Mouse (Mus musculus) cerebellum, adult 9-10 months (tissue): ENCODE measurements around the gene Sp1.

Experiments used
- DNase-seq: peaks from one replicate; pipeline ENCODE4 v3.0.0; 2022

Sp1 gene

DNA sequence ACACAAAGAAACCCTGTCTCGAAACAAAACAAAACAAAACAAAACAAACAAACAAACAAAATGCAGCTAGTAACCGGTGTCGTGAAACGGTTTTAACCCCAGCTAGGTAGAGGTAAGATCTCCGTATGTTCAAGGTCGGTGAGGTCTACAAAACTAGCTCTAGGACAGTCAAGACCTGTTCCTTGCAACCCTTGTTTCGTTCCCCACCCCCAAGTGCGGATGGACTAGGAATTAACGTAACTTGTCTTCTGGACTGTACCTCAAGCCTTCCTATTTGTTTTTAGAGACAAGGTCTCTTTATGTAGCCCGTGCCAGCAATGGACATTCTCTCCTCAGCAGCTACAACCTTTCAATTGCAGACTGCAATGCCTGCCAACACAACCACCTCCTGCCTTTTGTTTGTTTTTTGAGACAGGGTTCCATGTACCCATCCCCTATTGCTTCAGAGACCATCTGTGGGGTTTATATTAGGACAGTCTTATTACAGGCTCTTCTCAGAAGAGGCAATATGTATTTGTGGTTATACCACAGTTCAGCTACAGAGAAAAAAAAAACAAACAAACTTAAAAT lies 5.4 kb upstream of the Sp1 start:
- no peak for DNase-seq

DNA sequence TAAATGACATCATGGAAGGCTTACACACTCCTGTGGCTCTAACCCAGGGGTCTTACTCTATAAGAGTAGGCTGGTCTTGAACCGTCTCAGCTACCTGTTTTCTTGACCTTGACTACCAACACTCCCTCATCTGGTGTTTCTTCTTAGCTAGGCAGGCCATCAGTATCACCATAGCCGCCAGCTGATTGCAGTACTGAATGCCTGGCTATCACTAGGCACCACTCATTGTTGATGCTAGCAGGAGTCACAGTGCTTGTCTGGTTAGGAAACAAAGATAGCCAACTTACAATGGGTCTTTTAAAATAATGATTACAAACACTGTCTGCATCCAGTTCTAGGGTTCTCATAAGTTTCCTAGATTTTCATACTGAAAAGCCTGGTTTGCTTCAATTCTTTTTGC lies 4.7 kb upstream of the Sp1 start:
- no peak for DNase-seq

DNA sequence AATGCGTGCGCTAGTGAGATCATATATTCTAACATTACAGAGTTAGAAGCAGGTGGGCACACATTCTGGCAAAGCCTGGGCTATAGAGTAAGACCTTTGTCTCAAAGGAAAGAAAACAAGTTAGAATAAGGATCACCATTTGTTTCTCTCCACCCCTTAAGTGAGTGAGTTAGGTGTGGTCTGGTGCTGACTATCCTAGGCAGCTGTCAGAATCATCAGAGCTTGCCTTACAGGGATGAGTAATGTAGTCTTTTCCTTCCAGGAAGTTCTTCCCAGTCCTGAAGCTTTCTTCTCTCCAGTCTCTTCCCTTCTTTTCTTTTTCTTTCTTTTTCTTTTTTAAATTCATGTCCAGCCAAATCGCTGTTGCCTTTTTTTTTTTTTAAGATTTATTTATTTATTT lies 3.7 kb upstream of the Sp1 start:
- no peak for DNase-seq

DNA sequence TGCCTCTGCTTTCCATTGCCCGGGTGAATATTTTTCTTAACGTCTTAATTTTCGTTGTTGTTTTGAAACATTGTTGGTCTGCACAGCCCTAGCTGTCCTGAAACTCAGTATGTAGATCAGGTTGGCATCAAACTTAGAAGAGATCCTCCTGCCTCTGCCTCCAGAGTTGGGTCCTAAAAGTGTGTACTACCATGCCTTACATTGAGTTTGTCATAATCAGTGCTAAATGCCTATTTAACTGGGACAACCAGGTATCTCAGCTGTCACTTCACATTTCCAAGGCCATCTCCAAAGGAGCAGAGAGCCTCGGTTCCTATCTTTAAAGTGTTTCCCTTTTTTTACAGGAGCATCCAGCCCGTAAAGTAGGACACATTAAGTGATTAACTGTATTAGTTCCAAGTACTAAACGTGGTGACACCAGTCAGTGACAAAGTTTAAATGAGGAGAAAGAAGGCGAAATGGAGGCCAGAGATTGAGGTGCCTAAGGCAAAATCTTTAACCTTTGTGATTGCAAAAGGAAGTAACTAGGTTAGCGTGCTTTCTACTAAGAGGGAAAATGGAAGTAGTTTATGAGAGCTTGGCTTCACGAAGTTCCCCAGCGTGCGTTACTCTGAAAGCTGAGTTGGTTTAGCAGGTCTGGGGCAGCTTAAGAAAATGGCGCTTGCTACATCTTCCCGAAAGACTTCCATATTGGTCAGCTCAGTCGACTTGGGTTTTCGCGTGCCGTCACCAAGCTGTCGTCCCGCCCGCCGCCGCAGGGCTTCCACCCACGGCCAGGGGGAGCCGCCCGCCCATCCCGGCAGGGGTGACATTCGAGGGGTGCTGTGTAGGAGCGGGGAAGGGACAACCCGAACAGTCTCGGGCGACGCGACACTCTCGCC lies 1.1 kb upstream of the Sp1 start:
- no peak for DNase-seq

DNA sequence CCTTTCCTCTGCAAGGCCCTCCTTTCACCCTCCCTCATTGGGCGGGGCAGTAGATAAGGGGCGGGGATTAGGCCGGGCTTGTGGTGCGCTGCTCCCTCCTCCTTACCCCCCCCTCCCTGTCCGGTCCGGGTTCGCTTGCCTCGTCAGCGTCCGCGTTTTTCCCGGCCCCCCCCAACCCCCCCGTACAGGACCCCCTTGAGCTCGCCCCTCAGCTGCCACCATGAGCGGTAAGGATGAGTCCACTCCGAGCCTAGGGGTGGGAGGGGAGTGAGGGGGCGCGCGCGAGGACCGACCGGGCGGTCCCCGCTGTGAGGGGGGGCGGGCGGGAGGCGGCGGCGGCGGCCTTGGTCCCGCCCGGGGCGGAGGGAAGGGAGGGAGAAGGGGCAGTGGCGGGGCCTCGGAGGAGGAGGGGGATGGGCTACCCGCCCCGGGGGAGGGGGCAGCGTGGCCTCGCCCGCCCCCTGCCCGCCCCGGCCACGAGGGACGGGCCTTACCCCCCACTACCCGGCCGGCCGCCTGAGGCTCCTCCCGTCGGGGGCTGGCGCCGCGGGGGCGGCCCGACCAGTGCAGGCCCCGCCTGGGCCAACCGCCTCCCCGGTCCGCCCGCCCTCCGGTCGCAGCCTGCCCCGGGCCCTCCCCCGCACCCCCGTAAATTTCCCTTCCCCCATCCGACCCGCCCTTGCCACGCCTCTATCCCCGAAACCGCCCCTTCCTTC lies 411 bp downstream of the Sp1 start:
- DNase-seq = peak; percentile 74

DNA sequence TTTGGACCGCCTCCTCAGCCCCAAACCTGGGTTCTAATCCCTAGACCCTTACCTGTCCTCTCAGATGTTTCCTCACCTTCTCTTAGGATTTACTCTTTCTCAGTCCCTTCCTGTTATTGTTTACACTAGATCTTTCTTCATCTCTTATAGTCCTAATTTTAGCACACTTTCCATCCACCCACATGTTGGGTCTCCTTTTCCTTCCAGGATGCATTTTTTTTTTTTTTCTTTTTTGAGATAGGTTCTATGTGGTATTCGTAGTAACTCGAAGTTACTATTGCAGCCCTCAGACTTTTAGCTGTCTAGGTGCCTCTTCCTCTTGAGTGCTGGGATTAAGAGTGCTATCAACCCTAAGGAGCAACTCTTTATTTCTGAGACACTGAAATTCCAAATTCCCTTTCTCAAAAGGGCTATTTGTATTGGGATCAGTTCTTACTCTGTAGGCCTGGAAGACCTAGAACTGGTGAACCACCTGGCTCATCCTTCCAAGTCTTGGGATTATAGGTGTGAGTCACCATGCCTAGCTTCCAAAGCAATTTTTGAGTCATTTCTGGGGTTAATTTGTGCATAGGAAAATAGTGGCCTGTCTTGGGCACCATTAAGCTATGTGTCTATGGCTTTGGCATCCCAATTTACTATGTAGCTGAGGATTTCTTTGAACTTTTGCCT lies 1.1 kb downstream of the Sp1 start:
- DNase-seq = peak; percentile 51

DNA sequence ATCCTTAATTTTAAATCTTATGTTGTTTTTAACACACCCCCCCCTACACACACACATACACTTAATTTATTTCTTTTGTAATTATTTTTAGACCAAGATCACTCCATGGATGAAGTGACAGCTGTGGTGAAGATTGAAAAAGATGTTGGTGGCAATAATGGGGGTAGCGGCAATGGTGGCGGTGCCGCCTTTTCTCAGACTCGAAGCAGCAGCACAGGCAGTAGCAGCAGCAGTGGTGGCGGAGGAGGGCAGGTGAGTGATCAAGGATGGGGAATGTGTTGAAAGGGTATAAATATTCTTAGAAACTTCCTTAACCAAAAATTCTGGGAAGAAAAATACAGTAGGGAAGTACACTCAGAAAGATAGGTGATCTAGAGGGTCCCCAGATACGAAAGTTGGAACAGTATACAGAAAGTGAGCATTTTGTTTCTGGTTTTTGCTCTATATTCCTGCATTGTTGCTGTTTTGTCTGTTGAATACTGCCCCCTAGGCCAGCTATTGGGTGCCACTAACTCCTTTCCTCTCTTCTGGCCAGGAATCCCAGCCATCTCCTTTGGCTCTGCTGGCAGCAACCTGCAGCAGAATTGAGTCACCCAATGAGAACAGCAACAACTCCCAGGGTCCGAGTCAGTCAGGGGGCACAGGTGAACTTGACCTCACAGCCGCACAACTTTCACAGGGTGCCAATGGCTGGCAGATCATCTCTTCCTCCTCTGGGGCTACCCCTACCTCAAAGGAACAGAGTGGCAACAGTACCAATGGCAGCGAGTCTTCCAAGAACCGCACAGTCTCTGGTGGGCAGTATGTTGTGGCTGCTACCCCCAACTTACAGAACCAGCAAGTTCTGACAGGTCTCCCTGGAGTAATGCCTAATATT lies 2.0 kb downstream of the Sp1 start:
- peak; percentile 53 for DNase-seq

DNA sequence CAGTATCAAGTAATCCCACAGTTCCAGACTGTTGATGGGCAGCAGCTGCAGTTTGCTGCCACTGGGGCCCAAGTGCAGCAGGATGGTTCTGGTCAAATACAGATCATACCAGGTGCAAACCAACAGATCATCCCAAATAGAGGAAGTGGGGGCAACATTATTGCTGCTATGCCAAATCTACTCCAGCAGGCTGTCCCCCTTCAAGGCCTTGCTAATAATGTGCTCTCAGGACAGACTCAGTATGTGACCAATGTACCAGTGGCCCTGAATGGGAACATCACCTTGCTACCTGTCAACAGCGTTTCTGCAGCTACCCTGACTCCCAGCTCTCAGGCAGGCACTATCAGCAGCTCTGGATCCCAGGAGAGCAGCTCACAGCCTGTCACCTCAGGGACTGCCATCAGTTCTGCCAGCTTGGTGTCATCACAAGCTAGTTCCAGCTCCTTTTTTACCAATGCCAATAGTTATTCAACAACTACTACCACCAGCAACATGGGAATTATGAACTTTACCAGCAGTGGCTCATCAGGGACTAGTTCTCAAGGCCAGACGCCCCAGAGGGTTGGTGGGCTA lies 2.7 kb downstream of the Sp1 start:
- DNase-seq = no peak

DNA sequence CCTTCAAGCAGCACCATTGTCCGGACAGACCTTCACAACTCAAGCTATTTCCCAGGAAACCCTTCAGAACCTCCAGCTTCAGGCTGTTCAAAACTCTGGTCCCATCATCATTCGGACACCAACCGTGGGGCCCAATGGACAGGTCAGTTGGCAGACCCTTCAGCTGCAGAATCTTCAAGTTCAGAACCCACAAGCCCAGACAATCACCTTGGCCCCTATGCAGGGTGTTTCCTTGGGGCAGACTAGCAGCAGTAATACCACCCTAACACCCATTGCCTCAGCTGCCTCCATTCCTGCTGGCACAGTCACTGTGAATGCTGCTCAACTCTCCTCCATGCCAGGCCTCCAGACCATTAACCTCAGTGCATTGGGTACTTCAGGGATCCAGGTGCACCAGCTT lies 3.3 kb downstream of the Sp1 start:
- DNase-seq = no peak

DNA sequence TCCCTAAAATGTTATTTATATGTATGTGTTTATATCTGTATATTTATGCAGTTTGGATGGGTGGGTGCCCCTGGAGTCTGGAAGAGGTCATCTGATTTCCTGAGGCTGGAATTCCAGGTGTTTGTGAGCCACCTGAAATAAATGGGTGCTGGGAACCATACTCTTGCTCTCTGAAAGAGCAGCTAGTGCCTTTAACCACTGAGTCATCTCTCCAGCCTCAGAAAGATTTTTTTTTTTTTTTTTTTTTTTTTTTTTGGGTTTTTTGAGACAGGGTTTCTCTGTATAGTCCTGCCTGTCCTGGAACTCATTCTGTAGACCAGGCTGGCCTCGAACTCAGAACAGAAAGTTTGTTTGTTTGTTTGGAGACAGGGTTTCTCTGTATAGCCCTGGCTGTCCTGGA lies 5.1 kb downstream of the Sp1 start:
- no peak for DNase-seq

DNA sequence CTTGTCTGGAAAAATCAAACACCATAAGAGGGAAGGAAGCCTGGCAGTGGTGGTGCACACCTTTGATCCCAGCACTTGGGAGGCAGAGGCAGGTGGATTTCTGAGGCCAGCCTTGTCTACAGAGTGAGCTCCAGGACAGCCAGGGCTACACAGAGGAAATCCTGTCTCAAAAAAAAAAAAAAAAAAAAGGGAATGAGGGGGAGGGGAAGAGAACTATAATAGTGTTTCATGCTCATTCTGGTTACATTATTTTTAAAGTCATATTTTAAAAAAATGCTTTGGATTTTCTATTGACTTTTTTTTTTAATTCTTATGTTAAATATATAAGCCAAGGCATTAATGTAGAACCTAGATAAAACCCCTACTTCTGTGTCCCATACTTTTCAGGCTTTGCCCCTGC lies 7.7 kb downstream of the Sp1 start:
- DNase-seq = no peak

DNA sequence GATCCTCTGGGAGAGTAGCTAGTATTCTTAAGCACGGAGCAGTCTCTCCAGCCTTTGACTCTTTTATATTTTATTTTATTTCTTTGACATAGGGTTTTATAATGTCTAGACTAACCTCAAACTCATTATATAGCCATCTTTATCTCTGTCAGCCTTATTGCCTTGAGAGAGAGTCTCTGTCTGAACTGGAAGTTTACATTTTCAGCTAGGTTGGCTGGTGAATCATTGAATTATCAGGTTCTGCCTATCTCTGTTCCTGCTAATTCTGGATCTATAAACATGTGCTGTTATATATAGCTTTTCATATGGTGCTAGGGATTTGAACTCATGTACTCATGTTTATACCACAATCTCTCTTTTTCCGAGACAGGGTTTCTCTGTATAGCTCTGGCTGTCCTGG lies 11.6 kb downstream of the Sp1 start:
- DNase-seq = no peak

DNA sequence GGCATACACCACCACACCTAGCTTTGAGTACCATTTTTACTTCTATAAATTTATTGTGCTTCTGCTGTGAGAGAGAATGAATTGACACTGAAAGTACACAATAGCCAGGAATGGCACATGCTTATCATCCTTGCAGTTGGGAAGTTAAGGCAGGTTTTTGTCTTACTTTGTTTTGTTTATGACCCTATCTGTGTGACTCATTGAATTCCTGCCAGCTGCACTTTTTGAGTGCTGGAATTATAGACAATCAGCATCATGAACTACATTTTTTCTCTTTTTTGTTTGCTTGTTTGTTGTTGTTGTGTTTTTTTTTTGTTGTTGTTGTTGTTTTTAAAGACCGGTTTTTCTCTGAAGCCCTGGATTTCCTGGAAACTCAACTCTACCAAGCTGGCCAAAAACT lies 15.0 kb downstream of the Sp1 start:
- DNase-seq = no peak

DNA sequence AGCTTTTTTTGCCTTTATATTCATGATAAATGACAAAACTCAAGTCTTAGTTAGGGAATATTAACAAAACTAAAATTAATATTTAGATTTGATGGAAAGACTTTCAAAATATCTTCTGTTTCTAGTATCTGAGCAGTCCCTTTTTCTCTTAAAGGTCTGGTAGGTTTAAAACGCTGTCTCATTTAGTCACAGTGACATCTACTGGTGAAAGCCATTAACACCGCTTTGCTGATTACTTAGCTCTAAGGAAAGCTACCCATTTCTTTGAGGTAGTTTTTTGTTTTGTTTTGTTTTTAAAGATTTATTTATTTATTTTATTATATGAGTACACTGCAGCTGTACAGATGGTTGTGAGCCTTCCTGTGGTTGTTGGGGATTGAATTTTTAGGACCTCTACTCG lies 15.5 kb downstream of the Sp1 start:
- peak; percentile 68 for DNase-seq

- DNase-seq = no peak
Observed at GRCm38 (mm10) chr15:102423602-102424240, 17.8 kb downstream of the Sp1 start.

- DNase-seq = no peak
Observed at GRCm38 (mm10) chr15:102424657-102425056, 18.7 kb downstream of the Sp1 start.

GRCm38 (mm10) chr15:102426963-102427362 lies 21.0 kb downstream of the Sp1 start:
- DNase-seq = no peak

GRCm38 (mm10) chr15:102432046-102432445 lies 26.1 kb downstream of the Sp1 start:
- DNase-seq = no peak

DNA sequence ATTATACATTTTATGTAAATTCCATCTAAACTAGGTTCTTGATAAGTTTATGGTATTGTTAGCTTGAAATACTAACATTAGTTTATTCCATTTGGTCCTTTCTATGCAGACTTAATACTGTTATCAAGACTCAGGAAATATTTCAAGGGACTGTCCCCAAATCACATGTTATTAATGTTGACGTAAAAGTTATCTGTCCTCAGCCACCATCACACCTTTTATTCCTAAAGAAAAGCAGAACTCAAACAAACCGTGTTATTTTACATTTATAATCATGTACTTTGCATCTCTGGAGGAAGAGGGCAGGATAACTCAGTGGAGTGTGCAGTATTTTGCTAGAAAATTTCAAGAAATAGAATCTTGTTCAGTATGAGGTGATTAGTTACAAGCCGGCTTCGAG lies 27.2 kb downstream of the Sp1 start:
- no peak for DNase-seq

- DNase-seq = peak; percentile 87
Observed at GRCm38 (mm10) chr15:102442490-102442889, 36.5 kb downstream of the Sp1 start.

GRCm38 (mm10) chr15:102445146-102445545 lies 39.2 kb downstream of the Sp1 start, which contains the start of gene Amhr2:
Gene Amhr2, plus strand, starts transcription at chr15:102445367.
- no peak for DNase-seq

- no peak for DNase-seq
Observed at GRCm38 (mm10) chr15:102446448-102446847, 40.5 kb downstream of the Sp1 start.
